Mouse (Mus musculus) gastrocnemius, postnatal 14 days (tissue): Measurements from ENCODE around the gene Traf3. TPM values are rescaled to one million over a fixed set of nuclear protein-coding genes. Genes with fewer than 3 reads are reported as not detected.

Experiments used
- DNase-seq: peaks from one replicate; pipeline ENCODE4 v3.0.0; 2021; ENCODE audit warnings: mixed read lengths
- intact Hi-C: fragments of 180-260 bp; cut with DNase I; formaldehyde crosslinking; loops from one replicate; pipeline ENCODE4 v1.15.1; 2025; ENCODE audit warnings: low total_unique reads
- long read RNA-seq, 2 experiments: library from polyadenylated mRNA; stranded (forward); transcript quantifications; one replicate each; pipeline ENCODE4 v2.0.0; 2021
- total RNA-seq, 2 experiments: library from RNA; stranded (reverse); gene quantifications; 2 replicates each; pipeline ENCODE4 v1.2.3; 2021

Gene Traf3
- 10 to 100 TPM; 10.5 to 18.7 TPM for total RNA-seq
- long read RNA-seq, experiment 1, full-length matches to known transcripts = 1 of 7 reads
- long read RNA-seq, experiment 1, partial matches to known transcripts = 0 of 7 reads
- long read RNA-seq, experiment 1, other reads (novel, unspliced or antisense) = 6 of 7 reads
- long read RNA-seq, experiment 2, full-length matches to known transcripts = 2 of 8 reads
- long read RNA-seq, experiment 2, partial matches to known transcripts = 6 of 8 reads
- long read RNA-seq, experiment 2, other reads (novel, unspliced or antisense) = 0 of 8 reads

DNA sequence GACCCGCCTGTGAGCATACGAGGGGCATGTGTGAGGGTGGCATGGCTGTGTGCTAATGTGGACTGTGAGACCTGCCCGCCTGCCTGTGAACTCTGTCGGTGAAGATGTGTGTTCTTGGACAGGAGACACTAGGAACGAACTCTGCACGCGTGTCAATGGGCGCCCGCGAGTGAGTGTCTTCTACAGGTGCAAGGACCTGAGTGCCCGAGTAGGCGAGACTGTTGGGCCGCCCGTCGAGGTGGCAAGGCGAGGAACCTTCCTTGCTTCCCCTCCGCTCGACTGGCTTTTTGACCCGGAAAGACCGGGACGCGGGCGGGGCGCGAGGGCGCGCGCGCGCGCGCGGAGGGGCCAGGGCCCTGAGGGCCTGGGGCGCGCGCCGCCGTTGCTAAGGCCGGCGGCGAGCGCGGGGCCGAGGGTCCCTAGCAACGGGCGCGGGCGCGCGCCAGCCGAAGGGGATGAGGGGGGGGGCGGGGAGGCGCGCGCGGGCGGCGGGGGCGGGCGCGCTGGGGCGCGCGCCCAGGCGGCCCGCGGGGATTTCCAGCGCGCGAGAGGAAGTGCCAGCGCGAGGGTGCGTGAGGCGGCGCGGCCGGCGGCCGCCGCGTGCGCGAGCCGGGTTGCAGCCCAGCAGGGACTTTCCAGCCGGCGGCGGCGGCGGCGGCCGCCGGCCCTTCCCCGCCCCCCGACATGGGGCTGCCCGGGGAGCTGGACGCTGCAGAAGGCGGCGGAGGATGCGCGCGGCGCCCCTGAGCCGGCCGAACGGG is at the start of gene Traf3:
TSS of gene Traf3 (plus strand) at position 540 of the 761 bp plus-strand sequence.
- intact Hi-C loops = no loop called here

DNA sequence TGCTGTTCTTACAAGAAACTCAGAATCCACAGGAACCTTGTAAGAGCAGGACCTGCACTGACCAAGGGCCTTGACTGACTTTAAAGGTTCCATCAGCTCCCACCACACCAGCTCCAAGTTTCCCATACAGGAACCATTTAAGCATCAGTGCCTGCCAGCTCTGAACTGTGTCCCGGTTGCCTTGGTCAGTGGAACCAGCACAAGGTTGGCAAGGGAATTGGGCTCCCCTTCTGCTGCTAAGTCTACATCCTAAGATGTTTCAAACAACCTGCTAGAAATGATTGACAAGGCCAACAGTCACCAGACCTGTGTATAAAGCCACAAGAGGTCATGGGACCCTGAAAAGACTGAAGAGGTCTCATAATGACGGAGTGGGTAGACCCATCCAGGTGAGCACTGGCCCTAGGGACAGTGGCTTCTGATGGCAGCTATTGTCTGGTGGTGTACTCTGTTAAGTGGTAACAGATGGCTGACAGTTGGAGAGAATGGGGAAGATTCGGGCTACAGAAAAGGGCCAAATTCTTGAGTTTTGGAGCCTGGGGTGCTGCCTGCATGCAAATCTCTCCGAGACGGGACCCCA is 46.6 kb upstream of the Traf3 start:
- DNase-seq = no peak
- intact Hi-C loops = no loop called here

More for the DNA sequence above, at the start of gene Traf3:
- peak; percentile 76 for DNase-seq

GRCm38 (mm10) chr12:111120976-111121645 is 45.1 kb upstream of the Traf3 start:
- no peak for DNase-seq
- intact Hi-C loops = no loop called here

DNA sequence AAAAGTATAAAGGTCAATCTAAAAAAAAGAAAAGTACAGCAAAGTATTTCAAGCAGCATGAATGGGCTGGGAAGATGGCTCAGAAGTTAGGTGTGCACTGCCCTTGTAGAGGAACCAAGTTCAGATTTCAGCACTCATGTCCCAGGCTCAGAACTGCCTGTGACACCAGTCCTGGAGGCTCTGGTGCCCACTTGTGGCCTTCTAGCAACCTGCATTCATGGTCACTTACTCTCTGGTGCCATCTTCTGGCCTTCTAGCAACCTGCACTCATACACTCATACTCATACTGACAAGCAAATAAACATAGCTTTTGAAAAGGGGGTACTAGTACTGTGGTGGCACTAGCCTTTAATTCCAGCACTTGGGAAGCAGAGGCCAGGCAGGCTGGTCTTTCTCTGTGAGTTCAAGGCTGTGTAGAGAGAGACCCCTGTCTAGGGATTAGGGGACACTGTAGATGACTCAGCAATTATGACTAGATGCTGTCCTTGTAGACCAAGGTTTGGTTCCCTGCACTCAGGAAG is 43.8 kb upstream of the Traf3 start:
- no peak for DNase-seq
- intact Hi-C loops = no loop called here

GRCm38 (mm10) chr12:111124601-111125260 is 41.4 kb upstream of the Traf3 start:
- no peak for DNase-seq
- intact Hi-C loops = no loop called here

DNA sequence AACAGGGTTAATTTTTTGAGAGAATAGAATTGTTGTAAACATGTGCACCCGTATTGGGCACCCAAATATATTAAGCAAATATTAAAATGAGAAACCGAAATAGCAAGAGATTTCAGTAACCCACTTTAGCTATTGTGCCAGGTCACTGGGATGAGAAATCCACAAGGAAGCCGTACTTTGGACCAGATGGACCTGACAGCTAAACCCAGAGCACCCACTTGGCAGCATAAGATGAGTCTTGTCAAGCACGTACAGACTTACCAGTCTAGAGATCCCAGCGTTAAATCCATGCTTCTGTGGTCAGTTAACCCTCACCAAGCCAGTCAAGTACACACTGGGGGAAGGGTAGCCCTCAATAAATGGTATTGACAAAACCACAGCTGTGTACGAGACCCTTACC is 40.5 kb upstream of the Traf3 start:
- intact Hi-C loops = no loop called here
- DNase-seq = no peak

DNA sequence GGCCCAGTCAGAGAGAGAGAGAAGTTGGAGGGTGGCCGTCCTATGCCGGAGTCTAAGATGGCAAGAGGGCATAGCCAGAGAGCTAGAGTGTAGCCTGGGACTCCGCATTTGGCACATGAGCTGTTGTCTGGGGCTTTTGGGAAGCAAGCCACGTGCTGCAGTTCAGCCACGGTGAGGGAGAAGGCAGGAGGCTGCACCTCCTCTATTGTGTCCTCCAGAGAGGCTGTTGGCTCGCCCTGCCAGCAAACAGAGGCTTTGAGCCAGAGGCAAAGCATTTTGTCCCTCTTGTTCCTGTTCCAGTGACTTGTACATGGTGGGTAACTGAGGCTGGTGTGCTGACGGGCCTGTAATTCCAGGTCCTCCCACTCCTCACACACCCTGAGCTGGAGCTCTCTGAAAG is 32.0 kb upstream of the Traf3 start:
- intact Hi-C loops = no loop called here
- DNase-seq = no peak

- no peak for DNase-seq
- intact Hi-C loops = no loop called here
These were observed 31.1 kb upstream of the Traf3 start for GRCm38 (mm10) chr12:111134791-111135733.

DNA sequence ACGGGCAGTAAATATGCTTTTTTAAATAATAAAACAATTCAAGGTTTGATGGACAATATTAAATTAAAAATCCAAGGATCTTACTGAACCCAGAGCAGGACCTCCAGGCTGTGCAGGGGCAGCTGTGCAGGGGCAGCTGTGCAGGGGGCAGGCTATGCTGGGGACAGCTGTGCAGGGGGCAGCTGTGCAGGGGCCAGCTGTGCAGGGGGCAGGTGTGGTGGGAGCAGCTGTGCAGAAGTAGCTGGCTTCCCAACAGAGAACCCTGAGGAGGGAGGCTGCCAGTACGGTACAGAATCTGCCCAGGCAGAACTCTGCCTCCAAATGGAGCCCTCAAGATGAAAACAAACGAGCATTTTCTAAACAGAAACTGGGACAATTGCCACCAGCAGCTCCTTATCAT is 30.2 kb upstream of the Traf3 start:
- intact Hi-C loops = no loop called here
- no peak for DNase-seq

DNA sequence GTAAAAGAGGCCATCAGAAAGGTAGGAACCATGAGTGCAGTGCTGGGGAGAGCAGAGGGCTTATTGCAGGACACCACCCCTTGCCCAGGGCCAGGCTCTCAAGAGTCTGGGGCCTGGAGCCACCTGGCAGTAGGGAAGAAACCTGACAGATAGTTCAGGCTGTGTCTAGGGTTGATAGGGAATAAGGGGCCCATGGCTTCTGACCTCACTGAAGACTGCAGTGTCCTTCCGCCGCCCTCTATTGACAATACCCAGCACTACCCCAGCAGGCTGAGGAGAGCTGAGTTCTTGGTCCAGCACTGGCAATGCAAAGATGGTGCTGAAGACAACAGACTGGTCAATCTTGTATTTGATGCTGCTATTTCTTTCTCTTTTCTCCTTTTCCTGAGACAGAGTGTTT is 29.1 kb upstream of the Traf3 start:
- intact Hi-C loops = no loop called here
- DNase-seq = no peak

DNA sequence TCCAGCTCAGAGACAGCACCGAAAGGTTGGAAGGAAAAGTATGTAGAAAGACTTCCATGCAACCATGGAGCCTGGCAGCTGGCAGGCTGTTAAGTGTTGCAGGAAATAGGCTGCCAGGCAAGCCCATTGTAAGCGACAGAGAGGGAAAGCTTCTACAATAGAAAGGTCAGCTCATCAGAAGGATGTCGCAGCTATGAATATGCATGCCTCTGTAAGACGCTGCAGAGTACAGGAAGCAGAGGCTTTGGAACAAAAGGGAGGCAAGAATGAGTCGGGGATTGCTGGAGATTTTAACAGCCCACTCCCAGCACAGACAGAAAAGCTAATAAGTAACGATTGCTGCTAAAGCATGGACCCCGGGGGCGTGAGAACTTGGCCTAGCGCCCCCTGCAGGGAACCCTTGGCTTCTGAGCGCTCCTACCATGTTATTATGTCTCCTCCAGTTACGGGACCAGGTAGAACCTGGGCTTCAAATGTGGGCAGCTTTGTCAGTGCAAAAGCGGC is 23.1 kb upstream of the Traf3 start:
- no peak for DNase-seq
- intact Hi-C loops = no loop called here

GRCm38 (mm10) chr12:111143509-111144063 is 22.6 kb upstream of the Traf3 start:
- intact Hi-C loops = no loop called here
- peak; percentile 55 for DNase-seq

DNA sequence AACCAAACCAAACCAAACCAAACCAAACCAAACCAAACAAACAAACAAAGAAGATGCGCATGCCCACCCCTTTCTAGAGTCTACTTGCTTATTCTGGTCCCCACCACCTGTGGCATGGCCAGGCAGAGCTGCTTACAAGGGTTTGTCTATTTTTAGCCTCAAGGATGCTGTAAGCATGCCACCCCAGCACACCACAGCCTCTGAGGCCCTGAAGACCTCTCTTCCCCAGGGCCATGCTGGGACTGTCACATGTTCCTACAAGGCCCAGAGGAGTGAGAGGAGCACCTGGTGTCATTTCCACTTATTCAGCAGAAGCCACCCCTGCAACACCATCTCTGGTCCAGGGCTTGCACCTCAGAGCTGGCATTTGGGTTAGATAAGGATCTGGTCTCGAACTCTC is 21.6 kb upstream of the Traf3 start:
- no peak for DNase-seq
- intact Hi-C loops = no loop called here

DNA sequence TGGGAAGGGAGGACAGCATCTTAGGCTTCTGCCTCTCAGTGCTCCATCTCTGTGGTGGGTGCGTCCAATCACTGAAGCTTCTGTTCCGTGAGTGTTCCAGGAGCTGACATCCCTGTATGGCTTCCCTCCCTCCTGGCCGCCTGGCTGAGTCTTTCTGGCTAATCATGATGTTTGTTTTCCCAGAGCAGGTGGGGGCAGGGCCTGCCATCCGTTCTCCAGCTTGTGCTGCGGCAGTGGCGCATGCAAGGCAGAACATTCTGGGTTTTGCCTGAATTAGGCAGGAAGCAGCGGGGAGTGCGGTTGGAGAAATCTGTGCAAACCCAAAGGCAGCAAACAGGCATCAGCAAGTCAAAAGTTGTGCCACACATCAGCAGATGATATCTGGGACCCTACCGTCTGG is 20.9 kb upstream of the Traf3 start:
- DNase-seq = no peak
- intact Hi-C loops = no loop called here

DNA sequence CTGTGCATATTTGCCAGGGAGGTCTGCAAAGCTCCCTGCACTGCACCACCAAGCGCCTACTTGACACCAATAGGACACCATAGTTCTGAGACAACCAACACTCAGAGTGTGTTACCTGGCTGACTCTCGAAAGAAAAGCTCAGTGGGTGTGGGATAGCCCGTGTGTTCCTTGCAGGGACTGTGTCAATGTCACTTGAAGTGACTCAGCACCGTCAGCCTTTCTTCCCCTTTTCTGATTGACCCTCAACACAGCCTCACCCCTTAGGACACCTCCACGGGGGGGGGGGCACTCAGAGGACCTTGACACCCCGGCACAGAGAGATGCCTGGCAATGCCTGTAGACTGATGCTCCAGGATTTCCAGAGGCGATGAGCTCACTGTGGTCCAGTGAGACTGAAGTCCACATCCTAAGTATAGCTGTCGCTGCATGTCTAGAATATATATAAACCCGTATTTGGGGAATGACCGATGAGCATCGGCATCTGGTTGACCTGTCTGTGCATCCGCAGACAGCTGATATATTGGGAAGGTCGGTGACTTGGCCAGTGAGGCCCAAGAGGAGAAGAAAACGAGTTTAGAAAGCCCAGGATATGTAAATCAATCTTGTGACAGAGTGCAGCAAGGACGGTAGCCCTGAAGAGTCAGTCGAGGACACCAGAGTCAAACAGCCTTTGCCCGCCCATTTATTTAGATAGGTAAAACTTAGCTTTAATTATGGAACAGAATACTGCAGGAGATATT is 16.5 kb upstream of the Traf3 start:
- no peak for DNase-seq
- intact Hi-C loops = no loop called here

- no peak for DNase-seq
- intact Hi-C loops = no loop called here
These were observed 16.0 kb upstream of the Traf3 start for GRCm38 (mm10) chr12:111150236-111150596.

DNA sequence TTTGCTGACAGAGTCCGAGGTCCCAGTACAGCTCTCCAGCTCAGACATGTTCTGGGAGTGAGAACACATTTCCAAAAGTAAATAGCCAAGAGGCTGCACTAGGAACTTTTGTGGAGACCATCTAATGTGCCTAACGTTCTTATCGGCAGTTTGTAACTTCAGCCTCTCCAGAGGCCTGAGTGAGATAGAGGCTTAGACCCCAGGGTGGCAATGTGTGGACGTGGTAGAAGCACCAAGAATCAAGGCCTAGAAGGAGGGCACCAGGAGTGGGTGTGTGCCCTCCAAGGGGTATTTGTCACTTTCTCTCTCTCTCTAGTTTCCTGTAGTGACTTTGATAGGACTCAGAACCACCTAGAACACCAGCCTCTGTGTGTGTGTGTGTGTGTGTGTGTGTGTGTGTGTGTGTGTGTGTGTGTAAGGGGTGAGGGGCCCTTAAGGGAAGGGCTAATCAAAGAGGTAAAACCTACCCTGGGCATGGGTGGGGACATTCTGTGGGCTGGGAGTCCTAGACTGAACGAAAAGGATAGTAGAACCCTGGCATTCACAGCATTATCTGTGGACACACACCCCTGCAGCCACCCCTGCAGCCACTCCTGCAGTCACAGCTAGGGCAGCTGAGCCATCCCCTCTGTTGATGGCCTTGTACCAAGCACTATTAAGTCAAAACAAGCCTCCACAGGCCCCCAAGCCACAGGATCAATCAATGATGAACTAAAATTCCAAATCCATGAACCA is 14.6 kb upstream of the Traf3 start:
- intact Hi-C loops = no loop called here
- no peak for DNase-seq
